Mouse (Mus musculus) liver, postnatal 0 days (tissue): Measurements from ENCODE around the gene Ccdc60.

Experiments used
- CTCF ChIP-seq: sonication (generic); IDR thresholded peaks from 2 replicates; pipeline ENCODE4 v1.5.1; 2016; ENCODE audit warnings: antibody characterized with exemption, low read depth
- EP300 ChIP-seq: IDR thresholded peaks from 2 replicates; pipeline ENCODE4 v1.6.1; 2016; ENCODE audit warnings: antibody characterized with exemption, low read depth, mild to moderate bottlenecking

DNA sequence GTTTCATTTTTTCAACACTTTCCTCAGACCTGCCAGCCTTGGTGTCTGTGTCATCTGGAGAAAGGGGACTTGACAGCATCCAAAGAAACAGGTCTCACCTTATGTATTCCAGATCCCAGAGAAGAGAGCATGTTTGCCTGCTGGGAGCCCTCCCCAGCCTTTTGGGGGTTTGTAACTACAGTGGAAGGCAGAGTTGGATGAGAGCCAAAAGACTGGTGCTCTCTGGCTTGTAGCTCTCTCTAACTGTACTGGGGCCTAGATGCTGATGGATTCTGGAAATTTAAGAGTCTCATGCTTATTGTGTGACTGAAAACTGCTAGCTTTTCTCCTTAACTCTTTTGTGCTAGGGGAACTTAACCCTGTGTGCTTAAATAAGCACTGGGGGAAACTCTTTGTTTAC lies 47.4 kb upstream of the Ccdc60 start:
- TF ChIP-seq EP300 (no peak), CTCF (no peak)
